Mouse (Mus musculus) c-Kit-positive CD71-negative TER-119-negative erythroid progenitor cells, embryonic 14.5 days (primary cell): ENCODE data around the gene Cfap45.

Experiments
- DNase-seq: peaks from one replicate; pipeline ENCODE4 v3.0.0-alpha.2; 2013; ENCODE audit warnings: low read depth

Gene Cfap45

GRCm38 (mm10) chr1:172520576-172521440 is at the start of gene Cfap45:
TSS of gene Cfap45 (plus strand) at chr1:172520801.
- no peak for DNase-seq

DNA sequence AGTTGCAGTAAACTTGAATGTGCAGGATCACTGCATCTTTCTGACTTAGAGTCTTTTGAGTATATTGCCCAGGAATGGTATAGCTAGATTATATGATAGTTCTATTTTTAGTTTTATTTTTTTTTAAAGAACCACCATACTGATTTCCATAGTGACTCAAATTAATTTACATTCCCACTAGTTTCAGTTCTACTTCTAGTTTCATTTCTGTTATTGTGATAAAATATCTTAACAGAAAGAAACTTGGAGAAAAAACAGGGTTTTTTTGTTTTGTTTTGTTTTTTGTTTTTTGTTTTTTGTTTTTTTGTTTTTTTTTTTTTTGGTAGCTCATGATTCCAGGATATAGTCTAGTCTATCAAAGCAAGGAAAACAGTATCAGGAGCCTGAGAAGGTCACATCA is 47.7 kb upstream of the Cfap45 start:
- DNase-seq, result no peak

DNA sequence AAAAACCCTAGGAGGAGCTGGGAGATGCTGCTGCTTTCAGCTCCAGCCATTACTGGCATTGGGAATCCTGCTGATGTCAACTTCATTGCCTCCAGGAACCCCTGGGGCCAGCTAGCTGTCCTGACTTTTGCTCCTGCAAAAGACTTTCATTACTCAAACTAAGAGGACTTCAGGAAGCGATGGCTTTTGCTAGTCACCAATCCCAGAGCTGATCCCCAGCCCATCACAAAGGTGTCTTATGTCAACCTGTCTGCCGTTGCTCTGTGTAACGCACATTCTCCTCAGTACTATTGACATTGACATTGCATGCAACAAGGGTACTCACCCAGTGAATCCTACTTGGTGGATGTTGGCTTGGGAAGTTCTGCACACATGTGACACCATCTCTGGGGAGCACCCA is 46.4 kb upstream of the Cfap45 start:
- no peak for DNase-seq

GRCm38 (mm10) chr1:172475054-172475741 is 45.4 kb upstream of the Cfap45 start, which contains the start of gene Slamf9:
TSS of gene Slamf9 (plus strand) at chr1:172475358.
- DNase-seq, result no peak

GRCm38 (mm10) chr1:172478020-172478419 is 42.6 kb upstream of the Cfap45 start:
- no peak for DNase-seq

- DNase-seq, result no peak
These were observed 40.2 kb upstream of the Cfap45 start for GRCm38 (mm10) chr1:172480376-172480775.

- DNase-seq, result no peak
These were observed 39.5 kb upstream of the Cfap45 start for GRCm38 (mm10) chr1:172481111-172481510.

- peak; percentile 67 for DNase-seq
These were observed 38.9 kb upstream of the Cfap45 start, which contains the start of gene Igsf9 for GRCm38 (mm10) chr1:172481540-172482280. TSS of gene Igsf9 (plus strand) at chr1:172481788.

DNA sequence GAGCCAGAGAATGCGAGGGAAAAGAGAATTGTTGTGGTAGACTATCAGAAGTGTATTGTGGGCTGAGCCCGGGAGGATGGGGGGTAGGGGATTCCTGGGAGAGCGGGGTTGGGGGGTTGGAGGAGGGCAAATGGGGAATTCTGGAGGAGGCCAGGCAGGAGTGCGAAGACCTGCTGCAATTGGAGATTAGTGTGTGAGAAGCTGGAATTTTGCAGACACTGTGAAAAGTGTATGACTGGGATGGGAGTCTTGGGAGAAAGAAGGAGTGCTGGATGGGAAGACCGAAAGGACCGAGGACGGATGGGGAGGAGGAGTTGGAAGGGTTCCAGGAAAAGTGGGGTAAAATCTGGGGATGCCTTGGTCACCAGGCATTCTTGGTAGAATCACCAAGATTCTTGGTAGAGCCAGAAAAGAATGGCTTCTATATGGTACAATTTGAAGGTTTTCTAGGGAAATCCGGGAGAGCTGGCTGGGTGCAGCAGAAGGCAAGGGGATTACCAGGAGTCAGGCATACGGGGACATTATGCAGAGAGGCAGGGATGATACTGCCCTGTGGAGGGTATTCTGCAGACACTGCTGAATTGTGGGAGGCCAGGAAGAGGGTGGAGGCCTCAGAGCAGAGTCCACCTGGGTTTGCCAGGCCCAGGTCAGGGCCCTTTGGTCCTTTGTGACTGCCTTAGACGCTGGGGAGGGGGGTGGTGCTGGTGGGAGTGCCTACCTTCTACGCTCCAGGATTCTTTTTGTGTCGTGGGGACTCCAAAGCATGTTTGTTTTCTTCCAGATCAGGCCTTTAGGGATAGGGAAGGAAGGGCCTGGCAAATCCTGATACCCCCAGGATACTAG is 37.9 kb upstream of the Cfap45 start:
- DNase-seq, result no peak

DNA sequence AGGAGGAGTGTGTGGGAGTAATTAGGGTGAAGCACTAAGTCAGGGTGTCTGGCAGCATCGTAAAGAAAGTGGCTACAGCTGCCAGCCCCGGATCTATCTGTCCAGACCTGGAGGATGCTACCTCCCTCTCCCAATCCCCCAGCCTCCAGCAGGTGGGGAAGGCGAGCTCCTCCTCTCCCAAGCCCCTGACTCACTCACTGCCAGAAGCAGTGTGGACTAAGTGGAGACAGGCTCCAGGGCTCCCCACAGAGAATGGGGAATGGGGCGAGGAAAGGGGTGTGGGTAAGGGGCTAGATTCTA is 37.3 kb upstream of the Cfap45 start:
- no peak for DNase-seq

DNA sequence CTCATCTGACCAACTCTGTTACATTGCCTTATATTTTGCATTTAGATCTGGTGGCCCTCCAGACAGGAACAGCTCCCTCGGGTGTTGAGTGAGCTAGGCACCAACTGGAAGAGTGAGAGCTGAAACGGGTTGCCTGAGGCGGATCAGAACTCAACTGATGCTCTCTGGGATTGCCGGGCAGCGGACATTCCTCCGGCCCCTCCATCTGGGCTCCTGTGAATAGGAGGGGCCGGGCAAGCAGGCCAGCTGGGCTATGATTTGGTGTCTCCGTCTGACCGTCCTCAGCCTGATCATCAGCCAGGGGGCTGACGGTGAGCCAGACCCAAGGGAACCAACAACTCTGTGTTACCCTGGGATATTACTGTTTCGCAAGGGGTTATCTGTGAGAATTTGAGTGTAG is 36.4 kb upstream of the Cfap45 start:
- no peak for DNase-seq

- DNase-seq, result no peak
These were observed 35.9 kb upstream of the Cfap45 start for GRCm38 (mm10) chr1:172484671-172485070.

DNA sequence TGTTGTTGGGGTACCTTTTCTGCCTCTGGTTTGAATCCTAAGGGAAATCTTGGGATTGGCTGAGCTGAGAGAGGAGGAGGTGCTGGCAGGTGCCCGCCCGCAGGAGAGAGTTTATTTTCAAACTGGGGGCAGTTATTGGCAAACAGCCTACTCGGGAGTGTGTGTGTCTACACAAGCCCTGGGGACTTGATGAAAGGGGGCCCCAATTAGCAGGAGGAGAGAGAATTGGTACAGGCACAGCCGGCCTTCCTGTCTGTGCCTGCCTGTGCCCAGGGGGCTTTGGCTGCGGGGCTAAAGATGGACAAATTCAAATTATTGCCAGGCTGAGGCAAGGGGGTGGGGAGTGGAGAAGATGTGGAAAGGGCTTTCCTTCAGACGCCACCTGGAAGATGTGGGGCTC is 34.8 kb upstream of the Cfap45 start:
- no peak for DNase-seq

GRCm38 (mm10) chr1:172486236-172486635 is 34.4 kb upstream of the Cfap45 start:
- DNase-seq, result no peak

DNA sequence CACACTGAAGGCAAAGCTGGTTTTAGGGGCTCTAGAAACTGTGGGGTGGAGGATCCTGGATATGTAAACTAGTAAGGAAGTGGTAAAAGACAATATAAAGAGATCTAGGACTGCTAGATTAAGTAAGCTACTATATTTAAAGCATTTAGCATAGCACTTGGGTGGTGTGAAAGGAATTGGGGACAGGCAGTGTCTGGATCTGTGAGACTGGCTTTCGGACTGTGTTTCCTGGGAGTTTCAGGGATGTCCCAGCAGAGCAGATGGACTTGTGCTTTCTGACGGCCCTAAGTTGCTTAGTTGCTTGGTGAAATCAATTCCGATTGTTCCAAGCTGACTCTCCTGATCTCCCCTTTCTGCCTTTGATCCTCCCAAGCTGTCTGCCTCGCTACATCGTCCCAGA is 34.0 kb upstream of the Cfap45 start:
- no peak for DNase-seq

DNA sequence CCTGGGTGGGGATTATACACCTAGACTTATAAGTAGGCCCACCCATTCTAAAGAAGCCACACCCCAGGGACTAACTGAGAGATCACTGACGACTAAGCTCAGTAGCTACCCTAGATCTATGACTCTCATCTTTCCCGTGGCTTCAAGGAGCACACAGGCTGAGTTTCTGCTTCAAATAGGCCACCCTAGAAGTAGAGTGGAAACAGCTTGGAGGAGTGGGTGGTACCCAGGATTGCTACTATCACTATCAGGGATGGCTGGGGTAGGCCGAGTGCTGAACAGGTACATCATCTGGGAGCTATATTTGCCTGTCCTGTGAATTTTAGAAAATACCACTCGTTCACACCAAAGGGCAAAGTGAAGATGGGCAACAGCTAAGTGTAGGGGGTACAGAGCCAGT is 32.7 kb upstream of the Cfap45 start:
- no peak for DNase-seq

- DNase-seq, result no peak
These were observed 31.8 kb upstream of the Cfap45 start for GRCm38 (mm10) chr1:172488831-172489230.

DNA sequence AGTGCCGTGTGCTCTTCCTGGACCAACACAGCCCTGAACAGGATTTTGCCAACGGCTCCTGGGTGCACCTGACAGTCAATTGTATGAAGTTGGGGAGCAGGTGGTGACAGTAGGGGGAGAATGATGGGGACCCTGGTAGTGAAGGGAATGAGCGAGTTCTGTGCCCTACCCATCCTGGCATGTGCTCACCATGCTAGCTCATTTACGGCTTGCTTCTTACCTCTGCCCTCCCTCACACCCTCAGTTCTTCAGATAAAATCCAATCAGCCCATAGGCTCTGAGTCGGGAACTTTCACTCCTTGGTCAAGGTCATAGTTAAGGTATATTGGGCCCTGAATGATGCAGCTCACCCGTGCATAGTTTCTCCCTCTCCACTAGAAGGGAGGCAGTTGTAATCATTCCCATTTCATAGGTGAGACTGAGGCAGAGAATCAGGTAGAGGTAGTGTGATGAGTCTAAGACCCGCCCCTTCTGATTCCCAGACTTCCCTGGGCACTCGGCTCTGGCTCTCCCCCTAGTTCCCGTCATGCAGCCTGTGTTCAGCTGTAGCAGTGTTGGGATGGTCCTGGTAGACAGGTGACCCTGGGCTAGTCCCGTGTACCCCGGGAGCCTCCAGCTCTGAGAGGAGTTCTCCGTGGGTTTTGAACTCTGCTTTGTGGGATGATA is 30.9 kb upstream of the Cfap45 start:
- no peak for DNase-seq

GRCm38 (mm10) chr1:172490261-172490661 is 30.3 kb upstream of the Cfap45 start:
- DNase-seq, result no peak

- DNase-seq, result no peak
These were observed 28.6 kb upstream of the Cfap45 start for GRCm38 (mm10) chr1:172492047-172492446.

DNA sequence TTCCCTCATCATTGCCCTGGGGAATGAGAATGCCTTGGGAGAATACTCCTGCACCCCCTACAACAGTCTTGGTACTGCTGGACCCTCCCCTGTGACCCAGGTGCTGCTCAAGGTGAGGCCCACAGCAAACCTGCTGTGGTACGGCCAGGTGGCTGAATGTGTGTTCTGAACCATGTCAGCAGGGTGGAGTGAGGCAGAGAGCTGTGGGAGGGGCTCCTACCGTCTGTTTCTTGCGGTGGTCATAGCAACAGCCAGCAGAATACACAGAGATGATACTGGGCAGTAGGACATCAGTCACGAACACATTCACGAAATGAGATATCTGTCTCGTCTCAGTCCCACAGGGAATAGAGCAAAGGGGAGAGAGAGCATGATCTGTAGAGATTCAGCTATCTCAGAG is 27.1 kb upstream of the Cfap45 start:
- no peak for DNase-seq
